ENCODE assay signal across 8 mouse cellular contexts in the genomic region with DNA sequence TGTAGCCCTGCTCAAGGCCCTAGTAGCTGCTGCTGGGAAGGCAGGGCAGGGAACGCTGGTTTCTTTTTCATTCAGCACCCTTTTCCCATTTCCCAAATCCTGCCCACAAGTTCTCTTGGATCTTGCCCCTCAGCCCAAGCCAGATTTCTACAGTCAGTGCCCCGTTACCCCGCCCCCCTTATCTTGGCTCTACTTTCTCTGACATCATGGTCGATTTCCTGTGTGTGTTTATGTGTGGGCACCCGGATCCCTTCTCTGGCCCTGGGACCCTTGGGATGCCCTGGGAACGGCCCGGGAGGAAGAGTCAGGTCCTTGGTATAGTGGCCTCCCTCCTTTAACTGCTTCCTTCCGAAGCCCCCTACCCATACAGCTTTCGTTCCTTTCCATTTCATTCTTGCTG. TPM values are rescaled to one million over a fixed set of nuclear protein-coding genes. Genes with fewer than 3 reads are reported as not detected.
A peak's percentile ranks its signal among the peaks of the same experiment; 100 is the strongest.
DNase-seq lines count a peak whose midpoint lies in the region; ATAC-seq lines count a peak whose summit lies in the region.
"Had no signal": no experiment of that assay in that cellular context is flagged by ENCODE, and none has a peak within 500 bp of the region (broad histone marks: within the 10 kb centered on the region; RNA-seq: fewer than 3 reads in every experiment).

No protein-coding gene starts in this region.

- ATAC-seq in embryonic facial prominence, embryonic 12.5 days (ENCODE audit: insufficient number of reproducible peaks, insufficient read depth, low FRiP score, low TSS enrichment) = no peak
- ATAC-seq in liver, embryonic 12.5 days = no peak

- peak overlapping the region; percentile 66 for H3K4me2 ChIP-seq in embryonic facial prominence, embryonic 12.5 days (replicated peaks)
- peak overlapping the region; percentile 60 for H3K4me2 ChIP-seq in liver, embryonic 12.5 days

- H3K27ac ChIP-seq in embryonic facial prominence, embryonic 12.5 days = peak overlapping the region; percentile 81
- peak overlapping the region; percentile 51 for H3K27ac ChIP-seq in liver, embryonic 12.5 days

- peak; percentile 49 for DNase-seq in adrenal gland, postnatal 10 days
- DNase-seq in heart, postnatal 4 days = peak; percentile 52
- DNase-seq in neural tube, embryonic 10.5 days (ENCODE audit: extremely low spot score, low spot score) = peak; percentile 23
- DNase-seq in left cerebral cortex, adult 8-10 months (ENCODE audit: low spot score in 2 of 2) = no peak
- no peak for DNase-seq in urinary bladder, postnatal 10 days (ENCODE audit: low spot score)

- no peaks in the 10 kb centered on the region for H3K9me3 ChIP-seq in embryonic facial prominence, embryonic 12.5 days
- H3K9me3 ChIP-seq in liver, embryonic 12.5 days (replicated peaks) = no peaks in the 10 kb centered on the region

- peak overlapping the region; percentile 85 for H3K9ac ChIP-seq in embryonic facial prominence, embryonic 12.5 days
- H3K9ac ChIP-seq in liver, embryonic 12.5 days = 0 out of 2 replicates have a peak overlapping the region, but pooled peaks have one; percentile 61

- H3K4me1 ChIP-seq in embryonic facial prominence, embryonic 12.5 days = peaks cover 10% of the 10 kb centered on the region; the same call in 1 of the 2 replicates
- H3K4me1 ChIP-seq in liver, embryonic 12.5 days = 0 out of 2 replicates have a peak, but pooled peaks cover 3% of the 10 kb centered on the region

- H3K36me3 ChIP-seq in embryonic facial prominence, embryonic 12.5 days = peaks cover 39% of the 10 kb centered on the region
- peaks cover 30% of the 10 kb centered on the region for H3K36me3 ChIP-seq in liver, embryonic 12.5 days

- H3K4me3 ChIP-seq in embryonic facial prominence, embryonic 12.5 days = peak overlapping the region; percentile 75
- H3K4me3 ChIP-seq in liver, embryonic 12.5 days = peak overlapping the region; percentile 53

- WGBS in embryonic facial prominence, embryonic 12.5 days = 26% methylated on average over 9 of the region's 9 CpGs
- 20% methylated on average over 9 of the region's 9 CpGs for WGBS in liver, embryonic 12.5 days (ENCODE audit: insufficient replicate concordance)

- no peaks in the 10 kb centered on the region for H3K27me3 ChIP-seq in embryonic facial prominence, embryonic 12.5 days
- peaks cover 61% of the 10 kb centered on the region for H3K27me3 ChIP-seq in liver, embryonic 12.5 days (replicated peaks)

RNA-seq across cellular contexts. Expression of a gene that starts 1.0 kb away (rescaled TPM):
- total RNA-seq in adrenal gland, postnatal 10 days (2021) = 10 to 100 TPM; 27.3 to 29.2 TPM
- polyA plus RNA-seq in embryonic facial prominence, embryonic 12.5 days (2016; fragmentation: Nextera tagmentation; extraction: Ambion mirVana) = 17.7 and 19.2 TPM in 2 replicates
- 10 to 100 TPM; 21.4 to 22.0 TPM for total RNA-seq in heart, postnatal 4 days (2021)
- 3.0 and 3.1 TPM in 2 replicates for polyA plus RNA-seq in liver, embryonic 12.5 days (2016; fragmentation: Nextera tagmentation; extraction: Ambion mirVana)
- total RNA-seq in left cerebral cortex, adult 8-10 months (2022) = 10 to 100 TPM in 1 of 4 experiments, 1 to 10 TPM in 3; 9.0 to 10.4 (median 9.3) TPM

RNA-seq across cellular contexts. Expression of a gene that starts 16.6 kb away (rescaled TPM):
- total RNA-seq in adrenal gland, postnatal 10 days (2021) = 10 to 100 TPM; 54.0 to 55.1 TPM
- 52.7 and 54.2 TPM in 2 replicates for polyA plus RNA-seq in embryonic facial prominence, embryonic 12.5 days (2016; fragmentation: Nextera tagmentation; extraction: Ambion mirVana)
- 10 to 100 TPM; 64.9 to 74.5 TPM for total RNA-seq in heart, postnatal 4 days (2021)
- 15.8 and 21.1 TPM in 2 replicates for polyA plus RNA-seq in liver, embryonic 12.5 days (2016; fragmentation: Nextera tagmentation; extraction: Ambion mirVana)
- 10 to 100 TPM; 30.3 to 49.3 (median 39.8) TPM for total RNA-seq in left cerebral cortex, adult 8-10 months (2022)

RNA-seq across cellular contexts. Expression of a gene that starts 27.1 kb away (rescaled TPM):
- not detected for total RNA-seq in adrenal gland, postnatal 10 days (2021)
- polyA plus RNA-seq in embryonic facial prominence, embryonic 12.5 days (2016; fragmentation: Nextera tagmentation; extraction: Ambion mirVana) = not detected in 2 replicates
- total RNA-seq in heart, postnatal 4 days (2021) = not detected
- polyA plus RNA-seq in liver, embryonic 12.5 days (2016; fragmentation: Nextera tagmentation; extraction: Ambion mirVana) = not detected in 2 replicates
- not detected for total RNA-seq in left cerebral cortex, adult 8-10 months (2022)
- polyA plus RNA-seq: brain, embryonic 14.5 days had no signal

Comparison
In these comparisons a context has a peak if more than half of its experiments do, and no peak if none do; other contexts are left out.
1. DNase-seq: peak in adrenal gland, postnatal 10 days (single experiment), heart, postnatal 4 days (single experiment) and neural tube, embryonic 10.5 days (single experiment); none in left cerebral cortex, adult 8-10 months (0 of 2) and urinary bladder, postnatal 10 days (single experiment).